Mouse (Mus musculus): Measurements from ENCODE around the gene Rpl7l1.
"Not testable (repeated sequence)": the region's sequence is repeated elsewhere in the genome, so short reads cannot be mapped to it uniquely, and the experiment has no call there.

Rpl7l1 gene

DNA sequence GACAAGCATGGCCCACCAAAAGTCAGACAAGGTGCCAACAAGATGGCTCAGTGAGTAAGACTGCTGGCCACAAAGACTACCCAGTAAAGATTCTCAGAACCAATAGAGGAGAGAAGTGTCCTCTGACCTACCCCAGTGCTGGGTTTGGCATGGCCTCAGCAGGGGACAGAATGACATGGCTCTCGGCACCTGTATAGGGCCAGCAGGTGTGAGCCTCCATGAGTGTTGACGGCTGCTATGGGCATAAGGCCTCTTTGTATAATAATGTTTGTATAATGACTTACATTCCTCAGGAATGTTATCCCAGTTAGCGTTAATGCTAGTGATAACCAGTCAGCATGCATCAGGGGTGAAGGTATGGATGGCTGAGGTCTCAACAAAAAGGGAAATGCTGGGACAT, 6.4 kb downstream of the Rpl7l1 start:
- in situ Hi-C loops (cut with MboI, MseI) = no loop called here

DNA sequence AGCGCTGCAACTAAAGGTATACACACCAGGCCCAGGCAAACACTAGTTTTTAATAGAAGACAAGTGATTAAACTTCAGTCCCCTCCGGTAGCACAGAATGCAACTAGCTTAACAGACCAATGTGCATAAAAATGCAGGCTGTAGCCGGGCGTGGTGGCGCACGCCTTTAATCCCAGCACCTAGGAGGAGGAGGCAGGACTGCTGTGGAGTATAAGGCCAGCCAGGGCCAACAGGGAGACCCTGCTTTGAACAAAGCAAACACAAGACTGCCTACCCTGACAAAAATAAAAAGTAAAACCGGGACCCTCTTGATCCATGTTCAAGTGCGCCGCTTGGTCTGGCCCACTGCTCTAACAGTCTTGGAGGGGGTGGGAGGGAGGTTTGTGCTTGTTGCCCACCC, 7.4 kb downstream of the Rpl7l1 start:
- in situ Hi-C loops (cut with MboI, MseI) = no loop called here

- in situ Hi-C loops (cut with MboI, MseI) = no loop called here
Observed at GRCm38 (mm10) chr17:46774131-46774472, 8.4 kb downstream of the Rpl7l1 start.

GRCm38 (mm10) chr17:46773278-46774130, 9.0 kb downstream of the Rpl7l1 start:
- in situ Hi-C loops (cut with MboI, MseI) = no loop called here

GRCm38 (mm10) chr17:46772404-46773277, 9.8 kb downstream of the Rpl7l1 start, which contains the start of gene 2310039H08Rik:
2310039H08Rik (plus strand) TSS chr17:46772635.
- in situ Hi-C loops (cut with MboI, MseI) = no loop called here

DNA sequence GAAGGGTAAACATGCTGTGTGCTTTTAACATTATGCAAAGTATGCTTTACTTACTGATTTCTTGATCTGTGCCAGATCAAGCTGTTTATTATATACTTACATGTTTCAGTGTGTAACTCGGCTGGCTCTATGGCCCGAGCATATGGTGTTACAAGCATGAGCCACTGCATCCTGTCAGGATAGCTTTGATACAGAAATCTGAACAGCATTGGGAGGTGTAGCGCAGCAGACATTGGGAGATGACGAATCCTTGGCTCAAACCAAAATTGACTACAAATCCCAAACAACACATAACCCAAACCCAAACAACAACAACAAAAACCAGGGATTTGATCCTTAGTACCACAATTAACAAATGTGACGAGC, 10.5 kb downstream of the Rpl7l1 start:
- in situ Hi-C loops (cut with MboI, MseI) = no loop called here

DNA sequence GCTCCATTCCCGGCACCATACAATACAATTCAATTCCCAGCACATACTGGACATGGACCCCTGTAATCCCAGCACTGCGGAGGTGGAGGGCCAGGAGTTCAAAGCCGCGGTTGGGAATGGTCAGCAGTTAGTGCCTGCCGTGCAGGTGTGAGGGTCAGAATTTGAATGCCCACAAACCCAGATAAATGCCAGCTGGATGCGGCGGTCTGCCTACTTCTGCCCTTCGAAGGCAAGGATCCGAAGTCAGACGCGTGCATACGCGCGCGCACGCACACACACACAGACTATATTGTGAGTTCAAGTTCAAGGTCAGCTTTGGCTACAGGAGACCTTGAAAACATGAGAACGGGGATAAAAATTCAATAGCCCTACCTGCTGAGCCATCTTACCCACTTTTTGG, 10.9 kb downstream of the Rpl7l1 start:
- in situ Hi-C loops (cut with MboI, MseI) = no loop called here

GRCm38 (mm10) chr17:46771025-46771424, 11.4 kb downstream of the Rpl7l1 start:
- in situ Hi-C loops (cut with MboI, MseI) = no loop called here

DNA sequence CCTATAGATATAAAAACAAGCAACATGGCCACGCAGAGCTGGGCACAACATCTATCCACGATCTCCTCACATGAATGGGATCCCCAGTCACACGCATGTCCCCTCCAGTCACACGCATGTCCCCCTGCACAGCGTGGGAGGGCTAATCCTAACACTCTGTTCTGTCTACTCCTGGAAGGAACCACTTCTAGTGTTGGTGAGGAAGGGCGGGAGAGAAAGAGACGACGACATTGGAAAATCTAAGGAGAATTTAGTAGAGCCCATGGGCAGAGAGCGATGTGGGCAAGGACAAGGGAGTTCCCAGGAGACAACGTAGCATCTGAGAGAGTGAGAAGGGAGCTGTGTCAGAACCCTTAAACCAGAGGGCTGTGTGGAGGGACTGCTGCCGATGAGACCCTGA, 11.9 kb downstream of the Rpl7l1 start:
- in situ Hi-C loops (cut with MboI, MseI) = no loop called here

DNA sequence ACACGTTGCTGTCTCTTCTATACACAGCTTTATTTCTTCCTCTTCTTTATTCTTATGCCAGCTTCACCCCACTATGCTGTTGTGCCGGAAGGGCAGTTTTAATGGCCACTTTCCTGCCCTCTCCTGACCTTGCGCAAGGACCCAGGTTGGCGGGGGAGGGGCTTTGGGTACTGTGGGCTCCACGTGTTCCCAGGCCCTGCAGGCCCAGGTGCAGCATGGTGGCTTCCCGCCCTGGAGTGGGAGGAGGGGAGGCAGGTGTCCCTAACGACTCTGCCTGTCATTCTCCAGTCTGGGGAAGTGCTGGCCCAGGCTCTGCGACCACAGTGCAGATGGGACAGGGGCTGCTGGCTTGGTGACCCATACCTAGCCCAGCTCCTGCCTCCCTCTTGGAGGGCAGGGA, 14.6 kb downstream of the Rpl7l1 start:
- in situ Hi-C loops (cut with MboI, MseI) = no loop called here

GRCm38 (mm10) chr17:46764916-46765315, 17.6 kb downstream of the Rpl7l1 start:
- in situ Hi-C loops (cut with MboI, MseI) = not testable (repeated sequence)

DNA sequence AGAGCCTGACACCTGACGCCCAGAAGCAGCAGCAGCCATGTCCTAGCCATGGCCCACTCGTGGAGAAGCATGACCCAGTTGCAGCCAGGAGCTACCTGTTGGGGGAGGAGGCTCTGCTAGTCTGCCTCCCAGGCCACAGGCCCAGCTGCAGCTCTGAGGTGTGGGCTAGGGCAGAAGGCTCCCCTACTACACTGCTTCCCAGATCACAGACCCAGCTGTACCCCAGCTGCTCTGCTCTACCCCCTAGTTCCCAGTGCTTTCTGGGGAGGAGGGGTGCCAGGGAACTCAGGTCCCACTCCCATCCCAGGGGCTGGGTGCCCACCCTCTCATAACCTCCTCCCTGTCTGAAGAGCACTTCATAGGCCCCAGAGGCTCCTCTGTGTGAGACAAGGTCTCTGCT, 18.9 kb downstream of the Rpl7l1 start, which contains the start of gene Ptcra:
TSS of gene Ptcra (minus strand) at position 169 of the 400 bp plus-strand sequence.
- in situ Hi-C loops (cut with MboI, MseI) = no loop called here

DNA sequence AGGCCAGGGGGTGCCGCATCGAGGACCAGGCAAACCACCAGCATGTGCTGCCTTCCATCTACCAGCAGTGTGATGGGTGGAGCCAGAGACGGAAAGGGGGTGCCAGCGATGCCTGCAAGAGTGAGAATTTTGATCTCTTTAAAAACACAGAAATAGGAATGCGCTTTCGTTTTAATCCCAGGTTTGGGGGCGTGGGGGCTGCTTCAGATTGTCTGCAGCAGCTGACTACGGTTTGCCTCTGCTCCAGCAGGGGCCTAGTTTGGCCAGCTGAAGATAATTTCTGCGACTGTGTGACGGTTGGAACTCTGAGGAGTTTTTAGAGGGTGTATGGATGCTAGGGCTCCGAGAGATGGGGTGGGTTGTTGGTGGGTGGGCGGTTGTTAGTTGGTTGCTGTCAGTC, 23.7 kb downstream of the Rpl7l1 start:
- in situ Hi-C loops (cut with MboI, MseI) = no loop called here

DNA sequence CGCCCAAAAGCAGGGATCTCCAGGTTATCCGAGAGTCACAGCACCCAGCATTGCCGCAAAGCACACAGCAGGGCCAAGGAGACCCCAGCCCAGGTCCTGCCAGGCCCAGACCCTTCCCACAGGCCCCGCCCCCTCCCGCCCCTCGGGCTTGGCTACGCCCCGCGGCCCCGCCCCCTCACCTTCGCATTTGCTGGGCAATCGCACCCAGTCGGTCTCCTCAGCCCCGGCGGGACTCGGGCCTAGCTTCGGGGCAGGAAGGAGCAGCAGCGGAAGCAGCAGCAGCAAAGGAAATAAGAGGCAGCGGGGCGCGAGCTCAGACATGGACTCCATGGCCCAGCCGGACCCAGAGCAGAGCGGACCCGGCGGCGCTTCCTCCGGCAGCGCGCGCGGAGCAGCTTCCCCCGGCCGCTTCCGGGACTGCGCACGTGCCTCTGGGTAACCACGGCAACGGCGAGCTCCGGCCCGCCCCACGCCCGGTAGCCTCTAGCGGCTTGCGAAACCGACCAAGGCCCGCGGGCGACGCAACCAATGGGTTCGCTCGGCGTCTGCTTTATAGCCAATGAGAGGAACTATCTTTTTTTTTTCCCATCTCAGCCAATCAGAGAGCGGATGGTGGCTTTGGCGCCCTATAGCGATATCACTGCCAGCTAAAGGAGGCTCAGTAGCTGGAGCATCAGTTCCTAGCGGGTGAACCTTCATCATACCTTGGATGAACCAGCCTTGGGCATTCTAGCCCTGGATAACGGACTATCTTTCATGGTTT, 30.5 kb downstream of the Rpl7l1 start, which contains the start of gene Cnpy3:
TSS of gene Cnpy3 (minus strand) at position 421 of the 763 bp plus-strand sequence.
- in situ Hi-C loops (cut with MboI, MseI) = no loop called here

- in situ Hi-C loops (cut with MboI, MseI) = no loop called here
Observed at GRCm38 (mm10) chr17:46751056-46751793, 31.2 kb downstream of the Rpl7l1 start.

GRCm38 (mm10) chr17:46750580-46750979, 31.9 kb downstream of the Rpl7l1 start:
- in situ Hi-C loops (cut with MboI, MseI) = no loop called here

- in situ Hi-C loops (cut with MboI, MseI) = no loop called here
Observed at GRCm38 (mm10) chr17:46749282-46749681, 33.2 kb downstream of the Rpl7l1 start.

DNA sequence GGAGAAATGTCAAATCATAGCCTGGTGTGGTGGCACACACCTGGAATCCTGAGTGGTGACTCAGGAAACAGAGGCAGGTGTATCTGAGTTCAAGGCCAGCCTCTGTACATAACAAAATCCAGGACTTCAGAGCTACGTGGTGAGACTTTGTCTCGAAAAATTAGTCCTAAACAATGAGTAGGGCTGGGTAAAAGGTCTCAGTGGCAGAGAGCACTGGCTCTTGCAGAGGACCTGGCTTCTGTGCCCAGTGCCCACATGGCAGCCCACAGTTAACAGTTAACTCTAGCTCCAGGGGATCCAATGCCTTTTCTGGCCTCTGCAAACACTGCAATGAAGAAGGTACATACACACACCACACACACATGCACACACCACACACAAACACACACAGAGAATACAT, 34.7 kb downstream of the Rpl7l1 start:
- in situ Hi-C loops (cut with MboI, MseI) = no loop called here

DNA sequence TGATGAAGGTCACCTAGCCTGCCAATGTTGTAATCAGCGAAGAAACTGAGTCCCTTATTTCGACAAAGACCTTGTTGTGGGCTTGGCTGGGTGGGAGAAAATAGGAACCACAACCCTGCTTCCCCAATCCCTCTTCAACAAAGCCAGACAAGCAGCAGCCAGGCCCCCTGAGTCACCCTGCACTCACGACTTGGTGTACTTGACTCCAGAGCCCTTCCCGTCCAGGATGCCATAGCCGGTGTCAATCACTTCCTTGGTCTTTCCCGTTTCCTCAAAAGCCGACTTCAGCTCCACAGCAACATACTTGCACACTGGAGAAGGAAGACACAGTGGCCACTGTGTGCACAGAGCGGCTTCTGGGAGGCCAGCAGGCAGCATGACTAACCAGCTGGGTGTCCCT, 35.2 kb downstream of the Rpl7l1 start:
- in situ Hi-C loops (cut with MboI, MseI) = no loop called here

- in situ Hi-C loops (cut with MboI, MseI) = no loop called here
Observed at GRCm38 (mm10) chr17:46745506-46745905, 37.0 kb downstream of the Rpl7l1 start.

- in situ Hi-C loops (cut with MboI, MseI) = no loop called here
Observed at GRCm38 (mm10) chr17:46742986-46743385, 39.5 kb downstream of the Rpl7l1 start.
